Mouse (Mus musculus) neural tube, embryonic 12.5 days (tissue): ENCODE data around the gene Olfr1198. TPM values are rescaled to one million over a fixed set of nuclear protein-coding genes. Genes with fewer than 3 reads are reported as not detected.

Source experiments
- ATAC-seq: fragments of 200-750 bp; cut with Nextera tagmentation; 2 replicates; pipeline ENCODE4 v1.8.0; 2017; ENCODE audit warnings: low read depth, mild to moderate bottlenecking, moderate TSS enrichment, moderate library complexity; ENCODE audit not compliant: low FRiP score
- H3K27ac ChIP-seq: fragments of 300-500 bp; sonication (generic); 2 replicates; pipeline ENCODE4 v1.5.1; 2016
- H3K27me3 ChIP-seq: fragments of 300-500 bp; sonication (generic); replicated peaks from 2 replicates; pipeline ENCODE4 v1.6.1; 2016; ENCODE audit warnings: mild to moderate bottlenecking
- H3K36me3 ChIP-seq: fragments of 300-500 bp; sonication (generic); 2 replicates; pipeline ENCODE4 v1.6.1; 2016; ENCODE audit warnings: mild to moderate bottlenecking
- H3K4me1 ChIP-seq: fragments of 300-500 bp; sonication (generic); 2 replicates; pipeline ENCODE4 v1.6.1; 2016
- H3K4me2 ChIP-seq: fragments of 300-500 bp; sonication (generic); replicated peaks from 2 replicates; pipeline ENCODE4 v1.6.1; 2016; ENCODE audit warnings: mild to moderate bottlenecking
- H3K4me3 ChIP-seq: fragments of 300-500 bp; sonication (generic); 2 replicates; pipeline ENCODE4 v1.5.1; 2016
- H3K9ac ChIP-seq: fragments of 300-500 bp; sonication (generic); 2 replicates; pipeline ENCODE4 v1.6.1; 2016; ENCODE audit warnings: mild to moderate bottlenecking
- H3K9me3 ChIP-seq: fragments of 300-500 bp; sonication (generic); 2 replicates; pipeline ENCODE4 v1.6.1; 2016; ENCODE audit warnings: mild to moderate bottlenecking
- WGBS: fragments of 180-500 bp; shearing (Covaris S2); methylation state at CpG from one replicate; pipeline ENCODE4 v1.1.7; 2016; 5-methylcytosine and 5-hydroxymethylcytosine counted together
- polyA plus RNA-seq: library from polyadenylated mRNA; unstranded; fragments of >200 nt; fragmentation: Nextera tagmentation; extraction: Ambion mirVana; gene quantifications from 2 replicates; pipeline ENCODE4 v1.2.1, GENCODE M21; 2016

Olfr1198 gene
- polyA plus RNA-seq = not detected in 2 replicates

DNA sequence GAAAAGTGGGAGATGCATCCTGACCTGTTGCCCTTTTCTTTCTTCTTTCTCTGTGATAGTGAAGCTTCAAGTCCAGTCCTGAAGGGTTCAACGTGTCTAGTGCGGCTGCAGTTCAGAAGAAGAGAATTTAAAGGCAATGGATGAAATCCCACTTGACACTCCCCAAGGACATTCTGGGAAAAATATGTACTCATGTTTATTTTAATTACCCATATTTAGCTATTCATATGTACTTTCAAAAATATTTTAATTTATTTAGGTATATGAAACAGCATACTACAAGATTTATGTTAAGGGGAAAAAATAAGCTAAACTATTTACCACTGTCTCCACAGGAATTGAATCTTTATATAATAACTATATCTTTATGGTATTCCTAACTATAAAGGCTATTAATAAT lies at the start of gene Olfr1198:
Olfr1198 (minus strand) TSS at position 101 of the 400 bp plus-strand sequence.
- WGBS = 95% methylated on average over 2 of the region's 2 CpGs
- no peak within 1 kb of the TSS for H3K4me3 ChIP-seq
- no peaks in the 10 kb centered on the region for H3K36me3 ChIP-seq
- H3K4me2 ChIP-seq = no peak within 1 kb of the TSS
- H3K4me1 ChIP-seq = no peaks in the 10 kb centered on the region
- H3K27me3 ChIP-seq = no peaks in the 10 kb centered on the region
- no peak within 1 kb of the TSS for H3K27ac ChIP-seq
- no peak within 1 kb of the TSS for H3K9ac ChIP-seq
- no peak for ATAC-seq
- H3K9me3 ChIP-seq = no peaks in the 10 kb centered on the region

DNA sequence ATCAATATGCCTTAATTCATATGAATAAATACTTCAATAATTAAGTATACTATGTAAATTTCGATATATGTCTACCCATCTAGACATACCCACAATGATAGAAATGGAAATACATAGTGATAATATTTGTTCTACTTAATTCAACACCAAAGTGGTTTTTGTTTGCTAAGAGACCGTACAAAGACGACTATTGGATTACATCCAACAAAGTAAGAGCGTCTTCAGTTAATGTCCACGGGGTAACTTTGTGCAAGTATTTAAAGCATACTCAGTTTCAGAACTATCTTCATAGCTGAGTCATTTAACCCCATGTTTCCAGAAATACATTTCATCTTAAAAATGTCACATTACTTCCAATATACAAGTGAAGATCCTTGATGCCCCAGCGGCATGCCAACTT lies 41.6 kb upstream of the Olfr1198 start, which contains the start of gene Olfr1201:
Olfr1201 (plus strand) TSS at position 301 of the 400 bp plus-strand sequence.
- no peaks in the 10 kb centered on the region for H3K4me1 ChIP-seq
- no peaks in the 10 kb centered on the region for H3K36me3 ChIP-seq
- H3K9me3 ChIP-seq = no peaks in the 10 kb centered on the region
- H3K27ac ChIP-seq = no peak within 1 kb of the TSS
- ATAC-seq = no peak
- H3K9ac ChIP-seq = no peak within 1 kb of the TSS
- 88% methylated on average over 6 of the region's 6 CpGs for WGBS
- H3K27me3 ChIP-seq = no peaks in the 10 kb centered on the region
- no peak within 1 kb of the TSS for H3K4me2 ChIP-seq
- H3K4me3 ChIP-seq = no peak within 1 kb of the TSS

DNA sequence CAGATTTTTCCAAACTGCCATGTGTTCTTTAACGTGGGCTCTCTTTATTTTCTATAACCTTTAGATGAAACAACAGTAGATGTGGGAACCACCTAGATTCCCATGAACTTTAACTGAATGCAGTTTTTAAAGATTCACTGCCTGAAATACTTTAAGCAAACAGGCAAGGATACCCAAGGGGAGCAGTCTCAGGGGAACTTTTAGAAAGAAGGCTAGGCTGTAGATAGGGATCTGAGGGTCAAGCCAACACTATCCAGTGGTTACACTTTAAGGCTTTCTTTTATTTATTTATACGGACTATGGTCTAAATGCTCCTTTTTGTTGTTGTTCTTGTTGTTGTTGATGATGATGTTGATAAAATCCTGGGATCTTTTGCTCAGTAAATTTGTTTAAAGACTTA lies 19.2 kb upstream of the Olfr1198 start, which contains the start of gene Olfr1200:
Olfr1200 (minus strand) TSS at position 101 of the 400 bp plus-strand sequence.
- H3K4me3 ChIP-seq = no peak within 1 kb of the TSS
- WGBS = 82% methylated on average over 2 of the region's 2 CpGs
- H3K9me3 ChIP-seq = no peaks in the 10 kb centered on the region
- no peak within 1 kb of the TSS for H3K27ac ChIP-seq
- H3K4me1 ChIP-seq = no peaks in the 10 kb centered on the region
- H3K27me3 ChIP-seq = no peaks in the 10 kb centered on the region
- ATAC-seq = no peak
- no peak within 1 kb of the TSS for H3K9ac ChIP-seq
- no peak within 1 kb of the TSS for H3K4me2 ChIP-seq
- no peaks in the 10 kb centered on the region for H3K36me3 ChIP-seq

DNA sequence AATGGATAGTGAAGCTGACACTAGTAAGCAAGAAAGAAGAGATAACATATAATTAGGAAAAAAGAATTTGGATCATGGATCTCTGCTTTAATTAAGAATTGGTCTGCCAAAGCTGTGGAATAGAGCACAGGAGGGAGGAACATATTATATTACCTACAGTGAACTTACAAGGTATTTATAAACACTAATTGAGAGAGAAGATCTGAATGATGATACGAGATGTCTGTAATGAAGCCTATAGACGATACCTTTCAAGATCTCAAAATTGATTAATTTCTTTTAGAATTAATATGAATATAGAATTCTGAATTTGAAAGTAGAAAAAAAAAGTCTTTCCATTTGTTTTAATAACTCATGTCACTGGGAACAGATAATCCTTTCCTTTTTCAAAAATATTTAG lies 9.2 kb upstream of the Olfr1198 start, which contains the start of gene Olfr1199:
Olfr1199 (minus strand) TSS at position 101 of the 400 bp plus-strand sequence.
- H3K9me3 ChIP-seq = no peaks in the 10 kb centered on the region
- H3K36me3 ChIP-seq = no peaks in the 10 kb centered on the region
- no peaks in the 10 kb centered on the region for H3K4me1 ChIP-seq
- no peaks in the 10 kb centered on the region for H3K27me3 ChIP-seq
- 90% methylated on average over 2 of the region's 2 CpGs for WGBS
- H3K4me3 ChIP-seq = no peak within 1 kb of the TSS
- no peak within 1 kb of the TSS for H3K4me2 ChIP-seq
- ATAC-seq = no peak
- H3K9ac ChIP-seq = no peak within 1 kb of the TSS
- H3K27ac ChIP-seq = no peak within 1 kb of the TSS

DNA sequence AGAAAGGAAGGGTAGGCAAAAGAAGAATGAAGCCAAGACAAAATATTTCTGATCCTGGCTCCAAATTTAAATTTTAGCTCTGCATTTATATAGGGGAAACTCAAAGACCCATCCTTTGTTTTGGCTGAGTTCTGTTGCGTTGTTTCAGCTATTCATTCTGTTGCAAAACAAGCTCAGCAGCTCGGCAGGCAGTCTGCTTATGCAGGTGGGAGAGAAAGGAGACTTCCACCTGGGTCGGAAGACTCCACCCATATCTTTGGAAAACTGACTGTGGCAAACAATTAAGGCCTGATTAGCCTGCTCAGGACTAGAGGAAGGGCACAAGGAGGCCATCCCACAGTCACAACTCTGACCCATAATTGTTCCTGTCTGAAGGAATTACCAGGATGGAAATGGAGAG lies 7.8 kb downstream of the Olfr1198 start:
- WGBS = 77% methylated on average over 3 of the region's 3 CpGs
- Histone ChIP-seq H3K9ac (no peak overlapping the region), H3K36me3 (no peaks in the 10 kb centered on the region), H3K4me2 (no peak overlapping the region), H3K4me1 (no peaks in the 10 kb centered on the region), H3K27me3 (no peaks in the 10 kb centered on the region), H3K27ac (no peak overlapping the region), H3K9me3 (no peaks in the 10 kb centered on the region), H3K4me3 (no peak overlapping the region)
- no peak for ATAC-seq

DNA sequence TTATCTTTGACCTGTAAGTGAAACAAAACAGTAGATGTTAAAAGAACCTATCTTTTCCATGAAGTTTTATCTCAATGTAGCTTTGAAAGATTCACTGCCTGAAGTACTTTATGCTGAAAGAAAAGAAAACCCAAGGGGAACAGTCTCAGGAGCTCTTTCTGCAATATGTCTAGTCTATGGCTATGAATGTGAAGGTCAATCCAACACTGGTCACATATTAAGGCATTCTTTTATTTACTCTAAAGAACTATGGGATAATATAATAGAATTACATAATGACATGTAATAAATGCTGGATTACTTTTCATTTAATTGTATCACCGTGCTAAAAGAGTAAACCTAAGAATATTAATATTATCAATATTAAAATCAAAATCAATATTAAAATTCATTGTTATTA lies 18.9 kb downstream of the Olfr1198 start, which contains the start of gene Olfr1197:
Olfr1197 (minus strand) TSS at position 101 of the 400 bp plus-strand sequence.
- Histone ChIP-seq H3K27me3 (no peaks in the 10 kb centered on the region), H3K36me3 (no peaks in the 10 kb centered on the region), H3K4me1 (no peaks in the 10 kb centered on the region), H3K4me3 (no peak within 1 kb of the TSS), H3K9ac (no peak within 1 kb of the TSS), H3K27ac (no peak within 1 kb of the TSS), H3K4me2 (no peak within 1 kb of the TSS), H3K9me3 (no peaks in the 10 kb centered on the region)
- no peak for ATAC-seq
- 86% methylated on average over 1 of the region's 1 CpGs for WGBS

DNA sequence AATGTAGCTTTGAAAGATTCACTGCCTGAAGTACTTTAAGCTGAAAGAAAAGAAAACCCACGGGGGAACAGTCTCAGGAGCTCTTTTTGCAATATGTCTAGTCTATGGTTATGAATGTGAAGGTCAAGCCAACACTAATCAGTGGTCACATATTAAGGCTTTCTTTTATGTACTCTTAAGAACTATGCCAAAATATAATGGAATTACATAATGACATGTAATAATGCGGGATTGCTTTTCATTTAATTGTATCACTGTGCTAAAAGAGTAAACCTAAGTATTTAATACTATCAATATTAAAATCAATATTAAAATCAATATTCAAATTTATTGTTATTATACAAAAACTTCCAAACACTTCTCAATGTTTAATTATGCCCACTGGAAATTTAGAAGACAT lies 46.7 kb downstream of the Olfr1198 start, which contains the start of gene Olfr1196:
Olfr1196 (minus strand) TSS at position 101 of the 400 bp plus-strand sequence.
- WGBS = 86% methylated on average over 2 of the region's 2 CpGs
- no peaks in the 10 kb centered on the region for H3K36me3 ChIP-seq
- H3K27ac ChIP-seq = no peak within 1 kb of the TSS
- no peak within 1 kb of the TSS for H3K4me3 ChIP-seq
- no peak within 1 kb of the TSS for H3K4me2 ChIP-seq
- no peak within 1 kb of the TSS for H3K9ac ChIP-seq
- ATAC-seq = no peak
- H3K9me3 ChIP-seq = no peaks in the 10 kb centered on the region
- no peaks in the 10 kb centered on the region for H3K4me1 ChIP-seq
- no peaks in the 10 kb centered on the region for H3K27me3 ChIP-seq

Other genes with a start within 250 kb of the Olfr1198 start
- gene Olfr1186, start 232.8 kb downstream of the Olfr1198 start, polyA plus RNA-seq = not detected in 2 replicates
- gene Olfr1188, start 194.4 kb downstream of the Olfr1198 start, polyA plus RNA-seq = not detected in 2 replicates
- gene Olfr1189, start 164.9 kb downstream of the Olfr1198 start, polyA plus RNA-seq = not detected in 2 replicates
- gene Olfr1191-ps1, start 110.8 kb downstream of the Olfr1198 start, polyA plus RNA-seq = not detected in 2 replicates
- not detected in 2 replicates for gene Olfr1192-ps1, start 102.9 kb downstream of the Olfr1198 start, polyA plus RNA-seq
- not detected in 2 replicates for gene Olfr1193, start 75.7 kb downstream of the Olfr1198 start, polyA plus RNA-seq
- gene Olfr1195, start 62.2 kb downstream of the Olfr1198 start, polyA plus RNA-seq = not detected in 2 replicates
- gene Olfr1196, start 46.8 kb downstream of the Olfr1198 start, polyA plus RNA-seq = not detected in 2 replicates
- not detected in 2 replicates for gene Olfr1197, start 19.0 kb downstream of the Olfr1198 start, polyA plus RNA-seq
- gene Olfr1199, start 9.1 kb upstream of the Olfr1198 start, polyA plus RNA-seq = not detected in 2 replicates
- gene Olfr1200, start 19.1 kb upstream of the Olfr1198 start, polyA plus RNA-seq = not detected in 2 replicates
- gene Olfr1201, start 41.7 kb upstream of the Olfr1198 start, polyA plus RNA-seq = not detected in 2 replicates
- gene Olfr1202, start 63.1 kb upstream of the Olfr1198 start, polyA plus RNA-seq = 0.05 TPM in 1 of 2 replicates, not detected in the other
- not detected in 2 replicates for gene Olfr1205, start 78.4 kb upstream of the Olfr1198 start, polyA plus RNA-seq
- gene Olfr1204, start 97.9 kb upstream of the Olfr1198 start, polyA plus RNA-seq = not detected in 2 replicates
- gene Olfr1206, start 111.9 kb upstream of the Olfr1198 start, polyA plus RNA-seq = not detected in 2 replicates
- gene Olfr1208, start 150.9 kb upstream of the Olfr1198 start, polyA plus RNA-seq = not detected in 2 replicates
- gene Olfr1209, start 163.8 kb upstream of the Olfr1198 start, polyA plus RNA-seq = not detected in 2 replicates
- gene Olfr1211, start 186.7 kb upstream of the Olfr1198 start, polyA plus RNA-seq = not detected in 2 replicates
- gene Olfr1212, start 202.6 kb upstream of the Olfr1198 start, polyA plus RNA-seq = not detected in 2 replicates
- gene Gm13762, start 228.9 kb upstream of the Olfr1198 start, polyA plus RNA-seq = not detected in 2 replicates
- not detected in 2 replicates for gene Olfr1214, start 241.3 kb upstream of the Olfr1198 start, polyA plus RNA-seq